Mouse (Mus musculus) hindbrain, postnatal 0 days (tissue): ENCODE measurements around the gene Lin7a. TPM values are rescaled to one million over a fixed set of nuclear protein-coding genes. Genes with fewer than 3 reads are reported as not detected.

Source experiments
- ATAC-seq: fragments of 200-750 bp; cut with Nextera tagmentation; 2 replicates; pipeline ENCODE4 v1.8.0; 2017; ENCODE audit warnings: mild to moderate bottlenecking, moderate TSS enrichment, moderate library complexity
- DNase-seq: peaks from one replicate; pipeline ENCODE4 v3.0.0-alpha.2; 2015; ENCODE audit warnings: low spot score
- H3K27ac ChIP-seq: fragments of 300-500 bp; sonication (generic); 2 replicates; pipeline ENCODE4 v1.5.1; 2014; ENCODE audit warnings: mild to moderate bottlenecking
- H3K27me3 ChIP-seq: fragments of 300-500 bp; sonication (generic); 2 replicates; pipeline ENCODE4 v1.6.1; 2014; ENCODE audit warnings: low read length, mixed read lengths; ENCODE audit not compliant: insufficient read depth
- H3K36me3 ChIP-seq: fragments of 300-500 bp; sonication (generic); 2 replicates; pipeline ENCODE4 v1.6.1; 2014; ENCODE audit warnings: low read length, mixed read lengths; ENCODE audit not compliant: insufficient read depth
- H3K4me1 ChIP-seq: fragments of 300-500 bp; sonication (generic); 2 replicates; pipeline ENCODE4 v1.6.1; 2014; ENCODE audit warnings: antibody characterized with exemption, low read length, mixed read lengths; ENCODE audit not compliant: insufficient read depth
- H3K4me2 ChIP-seq: fragments of 300-500 bp; sonication (generic); 2 replicates; pipeline ENCODE4 v1.6.1; 2014; ENCODE audit warnings: low read depth, mild to moderate bottlenecking, low read length, moderate library complexity, mixed read lengths
- H3K4me3 ChIP-seq: fragments of 300-500 bp; sonication (generic); 2 replicates; pipeline ENCODE4 v1.5.1; 2014; ENCODE audit warnings: low read length
- H3K9ac ChIP-seq: fragments of 300-500 bp; sonication (generic); replicated peaks from 2 replicates; pipeline ENCODE4 v1.6.1; 2014; ENCODE audit warnings: mild to moderate bottlenecking, low read length, moderate library complexity, mixed read lengths
- H3K9me3 ChIP-seq: fragments of 300-500 bp; sonication (generic); 2 replicates; pipeline ENCODE4 v1.6.1; 2016; ENCODE audit warnings: low read length, mixed read lengths
- CTCF ChIP-seq: IDR thresholded peaks from 2 replicates; pipeline ENCODE4 v1.5.1; 2016; ENCODE audit warnings: antibody characterized with exemption, control low read depth, low read depth
- WGBS: fragments of 180-500 bp; shearing (Covaris S2); extraction: QIAGEN DNeasy Blood & Tissue Kit; methylation state at CpG from one replicate; pipeline ENCODE4 v1.1.7; 2014; 5-methylcytosine and 5-hydroxymethylcytosine counted together
- polyA plus RNA-seq: library from polyadenylated mRNA; unstranded; fragments of >200 nt; fragmentation: Nextera tagmentation; extraction: Ambion mirVana; gene quantifications from 2 replicates; pipeline ENCODE4 v1.2.1, GENCODE M21; 2015
- total RNA-seq: library from RNA; depleted of rRNA; stranded (reverse); fragments of >200 nt; gene quantifications from 2 replicates; pipeline ENCODE4 v1.2.3, GENCODE M21; 2014

Lin7a gene
- total and polyA plus RNA-seq, 2 experiments from 2014 or later, result 26.0 to 27.8 TPM

DNA sequence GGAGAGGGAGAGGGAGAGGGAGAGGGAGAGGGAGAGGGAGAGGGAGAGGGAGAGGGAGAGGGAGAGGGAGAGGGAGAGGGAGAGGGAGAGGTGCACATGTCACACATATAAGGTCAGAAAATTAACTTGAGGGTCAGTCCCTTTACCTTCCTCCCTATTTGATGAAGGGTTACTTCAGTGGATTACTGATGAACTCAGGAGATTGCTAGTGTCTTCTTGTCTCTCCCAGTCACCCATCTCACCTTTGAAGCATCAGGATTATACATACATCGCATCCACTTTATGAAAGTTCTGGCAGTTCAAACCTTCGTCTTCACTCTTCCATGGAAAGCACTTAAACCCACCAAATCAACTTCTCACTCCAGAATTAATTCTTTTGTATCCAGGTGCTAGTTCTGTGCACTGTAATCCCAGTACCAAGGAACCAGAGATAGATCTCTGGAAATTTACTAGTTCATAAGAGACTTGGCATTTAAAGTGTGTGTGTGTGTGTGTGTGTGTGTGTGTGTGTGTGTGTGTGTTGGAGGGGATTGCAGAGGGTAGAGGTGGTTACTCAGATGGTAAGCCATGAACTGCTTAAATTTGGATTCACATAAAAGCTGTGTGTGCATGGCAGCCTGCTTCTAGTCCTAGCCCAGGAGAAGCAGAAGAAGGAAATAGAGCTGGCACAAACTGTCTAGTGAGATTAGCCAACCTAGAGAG is 19.5 kb upstream of the Lin7a start:
- no peak overlapping the region for H3K4me2 ChIP-seq
- H3K4me3 ChIP-seq, result no peak overlapping the region
- H3K9ac ChIP-seq, result no peak overlapping the region
- WGBS, result 86% methylated on average over 2 of the region's 2 CpGs
- no peaks in the 10 kb centered on the region for H3K4me1 ChIP-seq
- no peak for ATAC-seq
- no peaks in the 10 kb centered on the region for H3K36me3 ChIP-seq
- DNase-seq, result no peak
- no peaks in the 10 kb centered on the region for H3K27me3 ChIP-seq
- no peak for TF ChIP-seq CTCF
- no peaks in the 10 kb centered on the region for H3K9me3 ChIP-seq
- H3K27ac ChIP-seq, result no peak overlapping the region

- DNase-seq (no peak), ATAC-seq (no peak)
- H3K36me3 ChIP-seq, result no peaks in the 10 kb centered on the region
- no peaks in the 10 kb centered on the region for H3K4me1 ChIP-seq
- 89% methylated on average over 3 of the region's 3 CpGs for WGBS
- no peak overlapping the region for H3K27ac ChIP-seq
- H3K4me3 ChIP-seq, result no peak overlapping the region
- H3K9me3 ChIP-seq, result no peaks in the 10 kb centered on the region
- H3K9ac ChIP-seq, result no peak overlapping the region
- H3K4me2 ChIP-seq, result no peak overlapping the region
- no peak for TF ChIP-seq CTCF
- H3K27me3 ChIP-seq, result no peaks in the 10 kb centered on the region
Measured at GRCm38 (mm10) chr10:107252503-107252815, 19.0 kb upstream of the Lin7a start.

DNA sequence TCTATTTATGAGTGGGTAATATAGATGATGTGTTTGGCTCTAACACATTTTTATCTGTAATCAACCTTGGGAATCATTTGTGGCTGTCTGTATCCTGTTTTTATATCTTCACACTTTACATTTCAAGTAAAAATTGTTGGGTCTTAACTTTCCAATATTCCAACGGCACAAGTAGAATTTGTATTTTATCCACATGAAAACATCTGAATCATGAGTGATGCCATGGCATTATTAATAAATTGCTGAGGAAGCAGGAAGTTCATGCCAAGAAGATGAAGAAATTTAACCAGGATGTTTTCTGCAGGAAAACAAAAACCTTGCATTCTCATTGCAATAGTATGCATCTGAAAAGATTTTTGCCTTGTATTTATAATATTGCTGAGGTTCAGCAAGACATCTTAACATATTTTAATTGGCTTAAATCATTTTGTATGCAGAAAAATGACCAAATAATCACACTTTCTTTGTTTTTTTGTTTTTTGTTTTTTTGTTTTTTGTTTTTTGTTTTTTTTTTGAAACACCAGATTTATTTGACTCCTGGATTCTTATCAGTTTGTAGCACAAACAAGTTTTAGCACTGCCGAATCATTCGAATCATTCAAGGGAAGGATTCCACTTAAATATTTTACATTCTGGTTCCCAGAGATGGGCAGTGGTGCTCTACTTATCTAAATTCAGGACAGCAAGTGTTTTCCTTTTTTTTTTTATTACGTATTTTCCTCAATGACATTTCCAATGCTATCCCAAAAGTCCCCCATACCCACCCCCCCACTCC is 18.1 kb upstream of the Lin7a start:
- H3K36me3 ChIP-seq, result no peaks in the 10 kb centered on the region
- no peaks in the 10 kb centered on the region for H3K27me3 ChIP-seq
- H3K4me1 ChIP-seq, result no peaks in the 10 kb centered on the region
- no peak overlapping the region for H3K4me2 ChIP-seq
- WGBS, result 87% methylated on average over 4 of the region's 4 CpGs
- H3K9ac ChIP-seq, result no peak overlapping the region
- H3K27ac ChIP-seq, result no peak overlapping the region
- no peak for ATAC-seq
- H3K9me3 ChIP-seq, result no peaks in the 10 kb centered on the region
- no peak for TF ChIP-seq CTCF
- no peak overlapping the region for H3K4me3 ChIP-seq
- no peak for DNase-seq

DNA sequence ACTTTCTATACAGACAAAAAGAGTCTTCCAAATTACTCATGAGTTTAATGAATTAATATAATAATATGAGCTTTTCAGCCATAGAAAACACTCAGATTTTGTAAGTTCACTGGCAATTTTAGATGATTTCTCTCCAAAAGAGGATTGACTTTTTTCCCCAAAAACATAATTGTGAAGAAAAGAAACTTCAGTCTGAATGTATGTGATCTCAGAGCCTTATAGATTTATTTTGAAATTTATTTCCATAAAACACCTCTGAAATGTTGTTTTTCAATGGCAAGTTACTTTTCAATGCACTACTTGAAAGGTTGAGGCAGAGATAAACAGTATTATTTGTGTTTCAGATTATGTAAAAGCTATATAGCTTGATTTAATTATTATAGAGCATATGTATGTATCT is 16.8 kb upstream of the Lin7a start:
- H3K27ac ChIP-seq, result no peak overlapping the region
- no peaks in the 10 kb centered on the region for H3K9me3 ChIP-seq
- H3K36me3 ChIP-seq, result no peaks in the 10 kb centered on the region
- no peak overlapping the region for H3K4me3 ChIP-seq
- H3K4me2 ChIP-seq, result no peak overlapping the region
- DNase-seq, result no peak
- ATAC-seq, result no peak
- H3K27me3 ChIP-seq, result no peaks in the 10 kb centered on the region
- no peaks in the 10 kb centered on the region for H3K4me1 ChIP-seq
- no peak overlapping the region for H3K9ac ChIP-seq
- no peak for TF ChIP-seq CTCF

DNA sequence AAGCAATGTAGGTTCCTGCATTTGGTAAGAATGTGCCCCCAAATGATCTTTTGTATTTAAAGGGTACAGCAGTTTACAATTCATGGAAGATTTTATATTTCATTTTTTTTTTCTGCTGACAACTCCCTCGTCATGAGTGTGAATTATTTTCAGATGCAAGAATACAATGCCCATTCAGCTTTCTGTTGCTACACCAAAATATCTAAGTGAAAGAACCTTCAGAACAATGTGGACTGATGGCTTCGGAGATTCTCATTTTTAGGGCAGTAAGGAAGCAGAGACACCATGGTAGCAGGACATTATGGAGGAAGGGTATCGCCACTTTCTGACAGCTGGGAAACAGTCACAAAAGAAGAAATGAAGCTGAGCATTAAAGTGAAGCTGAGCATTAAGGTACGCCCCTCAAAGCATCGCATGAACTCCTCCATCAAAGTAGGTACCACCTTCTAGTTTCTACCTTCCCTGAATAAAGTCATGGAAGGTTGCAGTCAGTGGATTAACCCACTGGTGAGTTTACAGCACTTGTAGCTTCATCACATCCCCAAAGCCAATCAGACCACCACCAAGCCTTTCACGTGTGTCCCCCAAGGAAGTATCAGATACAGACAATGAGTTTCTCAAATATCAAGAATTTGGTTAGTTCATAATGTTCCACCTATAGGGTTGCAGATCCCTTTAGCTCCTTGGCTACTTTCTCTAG is 16.0 kb upstream of the Lin7a start:
- Histone ChIP-seq H3K4me1 (no peaks in the 10 kb centered on the region), H3K9ac (no peak overlapping the region), H3K36me3 (no peaks in the 10 kb centered on the region), H3K4me3 (no peak overlapping the region), H3K27ac (no peak overlapping the region), H3K4me2 (no peak overlapping the region), H3K27me3 (no peaks in the 10 kb centered on the region), H3K9me3 (no peaks in the 10 kb centered on the region)
- WGBS, result 90% methylated on average over 6 of the region's 6 CpGs
- no peak for ATAC-seq
- DNase-seq, result no peak
- TF ChIP-seq CTCF, result no peak

- Histone ChIP-seq H3K27ac (no peak overlapping the region), H3K9ac (no peak overlapping the region), H3K27me3 (no peaks in the 10 kb centered on the region), H3K9me3 (no peaks in the 10 kb centered on the region), H3K4me1 (no peaks in the 10 kb centered on the region), H3K36me3 (no peaks in the 10 kb centered on the region), H3K4me2 (no peak overlapping the region), H3K4me3 (no peak overlapping the region)
- DNase-seq (no peak), ATAC-seq (no peak)
- WGBS, result 79% methylated on average over 5 of the region's 5 CpGs
- no peak for TF ChIP-seq CTCF
Measured at GRCm38 (mm10) chr10:107256451-107256960, 15.0 kb upstream of the Lin7a start.

GRCm38 (mm10) chr10:107260428-107260827 is 11.1 kb upstream of the Lin7a start:
- H3K4me1 ChIP-seq, result no peaks in the 10 kb centered on the region
- no peak overlapping the region for H3K4me2 ChIP-seq
- H3K36me3 ChIP-seq, result no peaks in the 10 kb centered on the region
- no peak overlapping the region for H3K9ac ChIP-seq
- ATAC-seq, result no peak
- H3K4me3 ChIP-seq, result no peak overlapping the region
- WGBS, result 84% methylated on average over 2 of the region's 2 CpGs
- no peak overlapping the region for H3K27ac ChIP-seq
- H3K27me3 ChIP-seq, result no peaks in the 10 kb centered on the region
- DNase-seq, result no peak
- no peaks in the 10 kb centered on the region for H3K9me3 ChIP-seq
- TF ChIP-seq CTCF, result peak; percentile 45
